Mouse (Mus musculus): Measurements from ENCODE around the gene Spdye4a.

Spdye4a gene

DNA sequence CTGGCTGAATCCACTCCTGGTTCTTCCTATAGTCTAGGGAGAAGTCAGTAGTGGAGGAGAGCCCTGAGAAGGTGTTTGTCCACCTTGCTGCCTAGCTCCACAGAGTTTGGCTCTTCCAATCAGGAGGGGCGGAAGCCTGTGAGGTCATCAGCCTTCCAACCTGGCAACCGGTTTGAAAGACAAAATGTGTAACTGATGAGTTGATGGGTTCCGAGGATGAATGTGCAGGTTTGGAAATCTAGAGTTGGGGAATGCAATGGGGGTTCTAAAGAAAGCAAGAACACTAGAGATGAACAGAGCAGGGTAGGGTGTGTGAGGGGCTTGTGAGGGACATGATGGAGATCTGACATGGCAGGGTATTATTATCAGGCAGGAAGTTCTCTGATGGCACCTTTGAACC is at the start of gene Spdye4a:
Gene Spdye4a, minus strand, starts transcription at position 101 of the 400 bp plus-strand sequence.
- no peak for DNase-seq (ENCODE audit: low spot score in 2 of 2)

- DNase-seq (ENCODE audit: low spot score in 2 of 2), result no peak
Observed at GRCm38 (mm10) chr5:143275761-143276160, 49.1 kb upstream of the Spdye4a start.

- no peak for DNase-seq (ENCODE audit: low spot score in 2 of 2)
Observed at GRCm38 (mm10) chr5:143272540-143273330, 46.0 kb upstream of the Spdye4a start.

GRCm38 (mm10) chr5:143272108-143272507 is 45.4 kb upstream of the Spdye4a start:
- DNase-seq (ENCODE audit: low spot score in 2 of 2), result no peak

DNA sequence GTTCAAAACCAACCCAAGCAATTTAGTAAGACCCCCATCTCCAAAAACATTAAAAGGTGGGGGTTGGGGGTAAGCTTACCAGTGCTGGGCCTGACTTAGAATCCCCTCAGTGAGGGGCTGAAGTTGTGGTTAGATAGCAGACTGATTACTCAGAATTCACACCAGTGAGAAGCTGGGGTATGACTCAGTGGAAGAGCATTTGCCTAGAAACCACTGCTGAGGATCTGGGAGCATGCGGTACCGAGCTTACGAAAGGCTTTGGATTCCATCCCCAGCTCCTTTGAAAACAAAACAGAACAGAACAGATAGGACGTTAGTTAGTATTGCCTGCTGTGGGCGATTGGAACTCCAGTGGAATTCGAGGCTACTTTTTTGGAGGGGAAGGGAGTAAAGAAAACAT is 45.0 kb upstream of the Spdye4a start:
- no peak for DNase-seq (ENCODE audit: low spot score in 2 of 2)

DNA sequence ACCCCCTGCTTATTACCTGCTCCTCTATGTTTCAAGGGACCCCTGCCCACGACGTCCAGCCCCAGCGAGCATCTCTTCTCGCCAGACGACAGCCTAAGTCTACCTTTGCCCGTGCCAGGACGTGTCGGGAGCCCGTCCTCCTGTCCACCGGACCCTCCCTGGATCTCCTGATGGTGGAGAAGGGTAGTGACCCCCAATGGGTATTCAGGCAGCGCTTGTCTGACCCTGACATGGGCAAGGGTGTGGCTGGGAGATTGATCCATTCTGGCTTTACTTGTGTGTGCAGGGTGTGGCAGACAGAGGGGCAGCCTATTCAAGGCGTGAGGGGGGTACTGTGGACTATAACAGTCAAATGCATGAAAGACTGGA is 43.4 kb upstream of the Spdye4a start:
- no peak for DNase-seq (ENCODE audit: low spot score in 2 of 2)

DNA sequence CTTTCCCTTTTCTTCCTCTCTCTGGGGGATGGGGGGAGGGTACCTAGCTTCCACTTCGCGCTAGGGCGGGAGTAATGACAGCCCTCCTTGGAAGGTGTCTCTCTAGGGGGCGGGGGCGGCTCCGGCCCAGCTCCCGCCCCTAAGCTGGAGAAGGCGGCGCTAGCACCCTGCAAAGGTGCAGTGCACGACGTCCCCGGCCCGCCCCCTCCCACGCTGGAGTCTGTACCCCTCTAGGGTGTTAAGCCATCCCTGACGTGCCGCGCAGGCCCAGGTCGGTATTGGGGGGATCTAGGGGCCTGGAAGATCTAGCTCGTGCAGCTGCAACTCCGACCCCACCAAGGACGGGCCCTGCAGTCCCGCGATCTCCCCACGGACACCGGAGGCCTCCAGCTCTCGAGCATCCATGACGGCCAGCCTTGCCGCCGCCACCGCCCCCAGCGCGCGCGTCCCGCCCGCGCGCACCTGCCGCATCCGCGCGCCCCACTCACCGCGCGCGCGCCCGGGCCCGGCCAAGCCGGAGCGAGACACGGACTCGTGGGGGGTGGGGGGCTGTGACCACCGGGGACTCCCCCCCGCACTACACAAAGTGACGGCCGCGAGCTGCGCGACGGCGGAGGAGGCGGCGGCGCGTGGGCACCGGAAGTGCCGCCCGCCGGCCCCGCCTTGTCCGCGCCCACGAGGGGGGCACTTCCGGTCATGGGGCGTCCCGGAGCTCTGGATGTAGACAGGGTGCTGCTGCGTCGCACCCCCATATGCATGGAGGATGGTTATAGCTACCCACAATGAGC is 42.9 kb upstream of the Spdye4a start, which contains the start of gene Zfp316:
Gene Zfp316, minus strand, starts transcription at position 660 of the 788 bp plus-strand sequence.
- peak; percentile 48 to 53 for DNase-seq (ENCODE audit: low spot score in 2 of 2)

GRCm38 (mm10) chr5:143268985-143269362 is 42.3 kb upstream of the Spdye4a start:
- DNase-seq (ENCODE audit: low spot score in 2 of 2), result no peak

DNA sequence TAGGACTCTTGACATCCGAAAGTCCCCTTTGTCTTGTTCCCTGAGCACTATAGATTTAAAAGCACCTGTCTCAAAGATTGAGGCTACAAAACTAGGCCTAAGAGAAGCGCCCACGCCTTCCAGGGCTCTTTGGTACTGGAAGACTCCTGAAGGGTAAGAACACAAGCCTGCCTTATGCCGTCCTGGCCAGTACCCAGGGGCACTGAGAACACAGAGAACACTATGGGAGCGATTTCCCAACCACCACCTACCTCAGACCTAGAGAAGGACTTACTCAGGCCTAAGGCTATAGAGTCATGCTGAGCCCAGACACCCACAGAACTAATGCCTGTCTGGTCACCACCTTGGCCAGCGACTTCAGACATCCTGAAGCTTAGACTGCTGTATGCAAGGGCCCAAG is 40.1 kb upstream of the Spdye4a start:
- no peak for DNase-seq (ENCODE audit: low spot score in 2 of 2)

DNA sequence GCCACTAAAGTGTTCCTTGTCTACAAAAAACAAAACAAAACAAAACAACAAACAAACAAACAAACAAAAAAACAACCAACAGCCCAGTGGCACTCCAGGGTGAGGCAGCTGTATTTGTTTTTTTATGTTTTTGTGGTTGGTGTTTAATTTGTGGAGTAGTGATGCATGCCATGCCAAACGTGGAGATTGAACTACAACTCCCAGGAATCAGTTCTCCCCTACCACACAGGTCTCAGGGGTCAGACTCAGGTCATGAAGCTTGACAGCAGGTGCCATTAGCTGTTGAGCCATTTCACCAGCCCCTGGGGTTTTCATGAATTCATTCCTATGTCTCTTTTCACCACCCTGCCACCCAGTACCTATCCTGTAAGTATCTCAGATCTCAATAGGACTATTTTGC is 38.7 kb upstream of the Spdye4a start:
- no peak for DNase-seq (ENCODE audit: low spot score in 2 of 2)

DNA sequence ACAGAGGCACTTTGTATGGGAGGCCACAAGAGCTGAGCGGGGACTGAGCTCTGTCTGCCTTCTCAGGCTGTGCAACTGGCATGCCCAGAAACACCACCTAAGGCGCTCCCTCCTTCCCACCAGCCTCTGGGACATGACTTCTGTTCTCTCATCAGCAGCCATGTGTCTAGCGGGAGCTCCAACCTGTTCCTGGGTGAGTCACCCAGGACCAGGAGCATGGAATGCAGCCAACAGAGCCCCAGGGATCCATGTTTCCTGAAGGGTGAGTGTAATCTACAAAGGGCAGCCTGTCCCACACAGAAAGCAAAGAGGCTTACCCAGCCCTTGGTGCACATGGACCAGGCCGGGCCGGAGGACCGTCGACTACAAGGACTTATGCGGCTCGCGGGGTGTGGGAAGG is 38.0 kb upstream of the Spdye4a start:
- DNase-seq (ENCODE audit: low spot score in 2 of 2), result no peak

GRCm38 (mm10) chr5:143261636-143262035 is 34.9 kb upstream of the Spdye4a start:
- DNase-seq (ENCODE audit: low spot score in 2 of 2), result no peak

GRCm38 (mm10) chr5:143255802-143256201 is 29.1 kb upstream of the Spdye4a start:
- DNase-seq (ENCODE audit: low spot score in 2 of 2), result no peak

DNA sequence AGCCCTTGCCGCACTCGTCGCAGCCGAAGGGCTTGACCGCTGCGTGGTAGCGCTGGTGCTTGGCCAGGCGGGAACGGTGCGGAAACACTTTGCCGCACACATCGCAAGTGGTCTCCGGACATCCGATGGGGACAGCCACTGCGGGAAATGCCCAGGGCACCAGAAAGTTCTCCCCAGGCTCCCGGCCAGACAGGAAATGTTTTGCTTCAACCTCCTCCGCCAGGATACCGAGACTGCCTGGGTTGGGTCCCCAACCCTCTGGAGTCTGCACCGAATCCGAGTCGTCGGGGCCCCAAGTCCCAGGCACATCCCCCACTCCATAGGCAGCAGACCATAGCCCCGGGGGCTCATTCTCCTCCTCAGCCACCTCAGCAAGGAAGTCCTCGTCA is 28.4 kb upstream of the Spdye4a start:
- no peak for DNase-seq (ENCODE audit: low spot score in 2 of 2)

- DNase-seq (ENCODE audit: low spot score in 2 of 2), result no peak
Observed at GRCm38 (mm10) chr5:143254487-143255130, 27.9 kb upstream of the Spdye4a start.

- no peak for DNase-seq (ENCODE audit: low spot score in 2 of 2)
Observed at GRCm38 (mm10) chr5:143253881-143254486, 27.3 kb upstream of the Spdye4a start.

- no peak for DNase-seq (ENCODE audit: low spot score in 2 of 2)
Observed at GRCm38 (mm10) chr5:143253186-143253880, 26.6 kb upstream of the Spdye4a start.

DNA sequence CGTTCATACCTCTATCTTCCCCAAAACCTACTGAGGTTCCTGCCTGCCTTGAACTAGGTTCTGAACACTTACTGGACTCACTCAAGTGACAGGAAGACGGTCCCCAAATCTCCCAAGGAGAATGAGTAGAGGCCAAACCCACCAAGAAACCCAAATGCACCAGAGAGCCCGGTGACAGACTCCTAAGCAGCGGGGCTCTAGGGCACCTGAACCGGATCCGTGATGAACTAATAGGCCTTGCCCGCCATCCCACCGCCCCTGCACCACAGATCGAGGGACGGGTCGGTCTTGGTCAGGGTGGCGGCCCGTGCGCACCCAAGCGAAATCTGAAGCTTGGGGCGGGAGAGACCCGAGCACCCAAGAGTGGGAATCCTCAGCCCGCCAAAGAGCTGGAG is 26.1 kb upstream of the Spdye4a start:
- DNase-seq (ENCODE audit: low spot score in 2 of 2), result no peak

DNA sequence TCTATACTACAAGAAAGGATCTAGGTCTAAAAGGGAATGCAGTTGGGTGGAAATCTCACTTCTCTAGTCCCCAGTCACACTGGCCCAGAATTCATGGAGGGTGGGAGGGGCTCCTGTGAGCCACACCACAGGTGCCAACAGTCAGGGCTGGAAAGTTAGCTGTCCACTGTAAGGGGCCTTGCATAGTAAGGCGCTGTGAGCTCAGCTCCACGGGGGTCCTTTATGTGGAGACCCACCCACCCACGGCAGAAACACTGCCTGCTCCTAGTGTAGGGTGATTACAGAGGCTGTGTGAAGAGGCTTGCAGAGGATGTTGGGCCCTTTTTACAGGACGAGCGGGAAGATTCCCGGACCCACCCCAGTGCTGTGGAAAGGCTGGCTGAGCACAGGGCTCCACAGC is 25.3 kb upstream of the Spdye4a start:
- no peak for DNase-seq (ENCODE audit: low spot score in 2 of 2)

GRCm38 (mm10) chr5:143244926-143245325 is 18.2 kb upstream of the Spdye4a start:
- DNase-seq (ENCODE audit: low spot score in 2 of 2), result no peak

- DNase-seq (ENCODE audit: low spot score in 2 of 2), result no peak
Observed at GRCm38 (mm10) chr5:143236036-143236435, 9.3 kb upstream of the Spdye4a start.

Data from natural killer cell, adult 2 months (primary cell).